Mouse (Mus musculus): ENCODE data around the gene Gbf1. TPM values are rescaled to one million over a fixed set of nuclear protein-coding genes. Genes with fewer than 3 reads are reported as not detected.

The Gbf1 gene
- polyA plus RNA-seq, 1 experiment from 2014 or later = 28.0 TPM

GRCm38 (mm10) chr19:46169396-46169795, 17.1 kb downstream of the Gbf1 start:
- H3K4me2 ChIP-seq (replicated peaks; ENCODE audit: low read depth) = no peak overlapping the region
- H3K27me3 ChIP-seq (replicated peaks; ENCODE audit: control insufficient read depth, insufficient read depth, low read length) = no peaks in the 10 kb centered on the region
- no peaks in the 10 kb centered on the region for H3K4me1 ChIP-seq (replicated peaks; ENCODE audit: control insufficient read depth, insufficient read depth, low read length)
- H3K9me3 ChIP-seq (ENCODE audit: control insufficient read depth) = no peaks in the 10 kb centered on the region
- no peak overlapping the region for H3K27ac ChIP-seq (ENCODE audit: low read depth, low read length)
- no peak overlapping the region for H3K4me3 ChIP-seq (ENCODE audit: low read depth, low read length)
- no peak for TF ChIP-seq CTCF (IDR thresholded peaks at IDR 0.05; ENCODE audit: low read depth)
- no peak for ATAC-seq
- H3K36me3 ChIP-seq (ENCODE audit: control insufficient read depth, insufficient read depth) = peaks cover 32% of the 10 kb centered on the region
- no peak overlapping the region for H3K9ac ChIP-seq (ENCODE audit: low read depth, low read length)
- WGBS = 88% methylated on average over 3 of the region's 3 CpGs

- no peaks in the 10 kb centered on the region for H3K9me3 ChIP-seq (ENCODE audit: control insufficient read depth)
- 62% methylated on average over 1 of the region's 1 CpGs for WGBS
- no peak for ATAC-seq
- no peak for TF ChIP-seq CTCF (IDR thresholded peaks at IDR 0.05; ENCODE audit: low read depth)
- H3K4me2 ChIP-seq (replicated peaks; ENCODE audit: low read depth) = no peak overlapping the region
- H3K27me3 ChIP-seq (replicated peaks; ENCODE audit: control insufficient read depth, insufficient read depth, low read length) = no peaks in the 10 kb centered on the region
- H3K36me3 ChIP-seq (ENCODE audit: control insufficient read depth, insufficient read depth) = peaks cover 27% of the 10 kb centered on the region
- no peak overlapping the region for H3K9ac ChIP-seq (ENCODE audit: low read depth, low read length)
- no peak overlapping the region for H3K27ac ChIP-seq (ENCODE audit: low read depth, low read length)
- no peak overlapping the region for H3K4me3 ChIP-seq (ENCODE audit: low read depth, low read length)
- no peaks in the 10 kb centered on the region for H3K4me1 ChIP-seq (replicated peaks; ENCODE audit: control insufficient read depth, insufficient read depth, low read length)
Measured at GRCm38 (mm10) chr19:46169913-46170312, 17.6 kb downstream of the Gbf1 start.

GRCm38 (mm10) chr19:46172541-46172940, 20.2 kb downstream of the Gbf1 start:
- no peak for TF ChIP-seq CTCF (IDR thresholded peaks at IDR 0.05; ENCODE audit: low read depth)
- no peaks in the 10 kb centered on the region for H3K4me1 ChIP-seq (replicated peaks; ENCODE audit: control insufficient read depth, insufficient read depth, low read length)
- WGBS = 70% methylated on average over 5 of the region's 5 CpGs
- H3K36me3 ChIP-seq (ENCODE audit: control insufficient read depth, insufficient read depth) = peaks cover 14% of the 10 kb centered on the region
- no peak overlapping the region for H3K9ac ChIP-seq (ENCODE audit: low read depth, low read length)
- H3K27me3 ChIP-seq (replicated peaks; ENCODE audit: control insufficient read depth, insufficient read depth, low read length) = no peaks in the 10 kb centered on the region
- ATAC-seq = no peak
- no peak overlapping the region for H3K4me3 ChIP-seq (ENCODE audit: low read depth, low read length)
- no peak overlapping the region for H3K27ac ChIP-seq (ENCODE audit: low read depth, low read length)
- no peak overlapping the region for H3K4me2 ChIP-seq (replicated peaks; ENCODE audit: low read depth)
- no peaks in the 10 kb centered on the region for H3K9me3 ChIP-seq (ENCODE audit: control insufficient read depth)

- Histone ChIP-seq H3K4me1 (replicated peaks; ENCODE audit: control insufficient read depth, insufficient read depth, low read length) (no peaks in the 10 kb centered on the region), H3K9ac (ENCODE audit: low read depth, low read length) (no peak overlapping the region), H3K27me3 (replicated peaks; ENCODE audit: control insufficient read depth, insufficient read depth, low read length) (no peaks in the 10 kb centered on the region), H3K36me3 (ENCODE audit: control insufficient read depth, insufficient read depth) (peaks cover 14% of the 10 kb centered on the region), H3K9me3 (ENCODE audit: control insufficient read depth) (no peaks in the 10 kb centered on the region), H3K4me3 (ENCODE audit: low read depth, low read length) (no peak overlapping the region), H3K4me2 (replicated peaks; ENCODE audit: low read depth) (no peak overlapping the region), H3K27ac (ENCODE audit: low read depth, low read length) (no peak overlapping the region)
- ATAC-seq = no peak
- TF ChIP-seq CTCF (IDR thresholded peaks at IDR 0.05; ENCODE audit: low read depth) = no peak
Measured at GRCm38 (mm10) chr19:46175173-46175572, 22.9 kb downstream of the Gbf1 start.

- WGBS = 51% methylated on average over 5 of the region's 5 CpGs
Measured at GRCm38 (mm10) chr19:46177046-46177445, 24.7 kb downstream of the Gbf1 start.

GRCm38 (mm10) chr19:46180274-46180673, 28.0 kb downstream of the Gbf1 start:
- Histone ChIP-seq H3K4me2 (replicated peaks; ENCODE audit: low read depth) (no peak overlapping the region), H3K9ac (ENCODE audit: low read depth, low read length) (no peak overlapping the region), H3K36me3 (ENCODE audit: control insufficient read depth, insufficient read depth) (no peaks in the 10 kb centered on the region; the same call in 1 of the 2 replicates), H3K4me1 (replicated peaks; ENCODE audit: control insufficient read depth, insufficient read depth, low read length) (no peaks in the 10 kb centered on the region), H3K27me3 (replicated peaks; ENCODE audit: control insufficient read depth, insufficient read depth, low read length) (no peaks in the 10 kb centered on the region), H3K9me3 (ENCODE audit: control insufficient read depth) (no peaks in the 10 kb centered on the region), H3K27ac (ENCODE audit: low read depth, low read length) (no peak overlapping the region), H3K4me3 (ENCODE audit: low read depth, low read length) (no peak overlapping the region)
- no peak for TF ChIP-seq CTCF (IDR thresholded peaks at IDR 0.05; ENCODE audit: low read depth)
- ATAC-seq = no peak
- 89% methylated on average over 2 of the region's 2 CpGs for WGBS

More at GRCm38 (mm10) chr19:46177046-46177445, 24.7 kb downstream of the Gbf1 start:
- H3K4me3 ChIP-seq (ENCODE audit: low read depth, low read length) = no peak overlapping the region
- H3K27ac ChIP-seq (ENCODE audit: low read depth, low read length) = no peak overlapping the region
- peaks cover 4% of the 10 kb centered on the region; the same call in 1 of the 2 replicates for H3K36me3 ChIP-seq (ENCODE audit: control insufficient read depth, insufficient read depth)
- H3K4me1 ChIP-seq (replicated peaks; ENCODE audit: control insufficient read depth, insufficient read depth, low read length) = no peaks in the 10 kb centered on the region
- no peak overlapping the region for H3K4me2 ChIP-seq (replicated peaks; ENCODE audit: low read depth)
- ATAC-seq = no peak
- H3K9me3 ChIP-seq (ENCODE audit: control insufficient read depth) = no peaks in the 10 kb centered on the region
- TF ChIP-seq CTCF (IDR thresholded peaks at IDR 0.05; ENCODE audit: low read depth) = no peak
- no peak overlapping the region for H3K9ac ChIP-seq (ENCODE audit: low read depth, low read length)
- H3K27me3 ChIP-seq (replicated peaks; ENCODE audit: control insufficient read depth, insufficient read depth, low read length) = no peaks in the 10 kb centered on the region

GRCm38 (mm10) chr19:46182241-46182640, 29.9 kb downstream of the Gbf1 start:
- ATAC-seq = peak; percentile 51
- TF ChIP-seq CTCF (IDR thresholded peaks at IDR 0.05; ENCODE audit: low read depth) = no peak
- no peak overlapping the region for H3K9ac ChIP-seq (ENCODE audit: low read depth, low read length)
- H3K27ac ChIP-seq (ENCODE audit: low read depth, low read length) = no peak overlapping the region
- no peaks in the 10 kb centered on the region for H3K4me1 ChIP-seq (replicated peaks; ENCODE audit: control insufficient read depth, insufficient read depth, low read length)
- H3K4me2 ChIP-seq (replicated peaks; ENCODE audit: low read depth) = no peak overlapping the region
- no peak overlapping the region for H3K4me3 ChIP-seq (ENCODE audit: low read depth, low read length)
- no peaks in the 10 kb centered on the region for H3K27me3 ChIP-seq (replicated peaks; ENCODE audit: control insufficient read depth, insufficient read depth, low read length)
- H3K36me3 ChIP-seq (ENCODE audit: control insufficient read depth, insufficient read depth) = no peaks in the 10 kb centered on the region; the same call in 1 of the 2 replicates
- H3K9me3 ChIP-seq (ENCODE audit: control insufficient read depth) = no peaks in the 10 kb centered on the region
- 69% methylated on average over 3 of the region's 3 CpGs for WGBS
